14 mouse cellular contexts compared by ENCODE assay signal in genomic region chr5:74905504-74906061, GRCm38 (mm10).
DNase-seq lines count a peak whose midpoint lies in the region; ATAC-seq lines count a peak whose summit lies in the region.
"Had no signal": no experiment of that assay in that cellular context is flagged by ENCODE, and none has a peak within 500 bp of the region (broad histone marks: within the 10 kb centered on the region; RNA-seq: fewer than 3 reads in every experiment).

No protein-coding gene starts in this region.

- H3K36me3 ChIP-seq in heart, embryonic 11.5 days (ENCODE audit: control insufficient read depth, insufficient read depth, low read length) = no peaks in the 10 kb centered on the region
- H3K36me3 ChIP-seq in limb, embryonic 15.5 days = no peaks in the 10 kb centered on the region
- H3K36me3 ChIP-seq in limb, embryonic 10.5 days = no peaks in the 10 kb centered on the region
- no peaks in the 10 kb centered on the region for H3K36me3 ChIP-seq in liver, embryonic 13.5 days
- H3K36me3 ChIP-seq: liver, embryonic 15.5 days had no signal

- H3K9me3 ChIP-seq in heart, embryonic 11.5 days (replicated peaks; ENCODE audit: control insufficient read depth, low read length) = 0 out of 2 replicates have a peak, but pooled peaks cover 3% of the 10 kb centered on the region
- H3K9me3 ChIP-seq in limb, embryonic 15.5 days = no peaks in the 10 kb centered on the region
- H3K9me3 ChIP-seq in limb, embryonic 10.5 days (replicated peaks) = no peaks in the 10 kb centered on the region
- no peaks in the 10 kb centered on the region for H3K9me3 ChIP-seq in liver, embryonic 13.5 days (replicated peaks)
- H3K9me3 ChIP-seq: liver, embryonic 15.5 days had no signal

- no peak overlapping the region for H3K4me2 ChIP-seq in heart, embryonic 11.5 days
- H3K4me2 ChIP-seq in limb, embryonic 15.5 days = no peak overlapping the region
- no peak overlapping the region for H3K4me2 ChIP-seq in liver, embryonic 13.5 days
- H3K4me2 ChIP-seq: liver, embryonic 15.5 days had no signal

- no peak overlapping the region for H3K9ac ChIP-seq in heart, embryonic 11.5 days (ENCODE audit: low read depth, low read length)
- H3K9ac ChIP-seq in limb, embryonic 15.5 days = no peak overlapping the region
- no peak overlapping the region for H3K9ac ChIP-seq in liver, embryonic 13.5 days
- H3K9ac ChIP-seq: liver, embryonic 15.5 days had no signal

- peaks cover 16% of the 10 kb centered on the region for H3K4me1 ChIP-seq in heart, embryonic 11.5 days (ENCODE audit: control insufficient read depth, insufficient read depth, low read length)
- H3K4me1 ChIP-seq in limb, embryonic 15.5 days = peaks cover 4% of the 10 kb centered on the region; the same call in 1 of the 2 replicates
- H3K4me1 ChIP-seq in limb, embryonic 10.5 days = peaks cover 12% of the 10 kb centered on the region
- peaks cover 4% of the 10 kb centered on the region; the same call in 1 of the 2 replicates for H3K4me1 ChIP-seq in liver, embryonic 13.5 days (replicated peaks)
- H3K4me1 ChIP-seq: liver, embryonic 15.5 days had no signal

- H3K27me3 ChIP-seq in heart, embryonic 11.5 days (ENCODE audit: control insufficient read depth, insufficient read depth, low read length) = no peaks in the 10 kb centered on the region
- H3K27me3 ChIP-seq in limb, embryonic 15.5 days = no peaks in the 10 kb centered on the region
- H3K27me3 ChIP-seq in limb, embryonic 10.5 days (ENCODE audit: low read depth, poor library complexity, severe bottlenecking) = no peaks in the 10 kb centered on the region
- H3K27me3 ChIP-seq in liver, embryonic 13.5 days = no peaks in the 10 kb centered on the region
- H3K27me3 ChIP-seq: liver, embryonic 15.5 days had no signal

- 0 out of 2 replicates have a peak overlapping the region, but pooled peaks have one; percentile 16 for H3K27ac ChIP-seq in heart, embryonic 11.5 days (ENCODE audit: low read depth, low read length)
- no peak overlapping the region for H3K27ac ChIP-seq in limb, embryonic 15.5 days
- no peak overlapping the region; the same call in 1 of the 2 replicates for H3K27ac ChIP-seq in limb, embryonic 10.5 days
- no peak overlapping the region for H3K27ac ChIP-seq in liver, embryonic 13.5 days
- H3K27ac ChIP-seq: left cerebral cortex, adult 2 months; liver, embryonic 15.5 days had no signal

- 4% methylated on average over 7 of the region's 7 CpGs for WGBS in heart, embryonic 11.5 days (ENCODE audit: insufficient replicate concordance)
- 16% methylated on average over 7 of the region's 7 CpGs for WGBS in limb, embryonic 15.5 days
- WGBS in limb, embryonic 10.5 days = 2% methylated on average over 7 of the region's 7 CpGs
- 10% methylated on average over 7 of the region's 7 CpGs for WGBS in liver, embryonic 13.5 days (ENCODE audit: insufficient replicate concordance)

- H3K4me3 ChIP-seq in heart, embryonic 11.5 days (ENCODE audit: low read depth, low read length) = no peak overlapping the region
- no peak overlapping the region for H3K4me3 ChIP-seq in limb, embryonic 15.5 days
- H3K4me3 ChIP-seq in limb, embryonic 10.5 days = no peak overlapping the region
- no peak overlapping the region for H3K4me3 ChIP-seq in liver, embryonic 13.5 days (replicated peaks)
- H3K4me3 ChIP-seq: left cerebral cortex, adult 2 months; liver, embryonic 15.5 days had no signal

- ATAC-seq in heart, embryonic 11.5 days (replicated peaks; ENCODE audit: insufficient number of reproducible peaks, low FRiP score, low TSS enrichment) = peak; percentile 67; the same call in 1 of the 2 replicates
- ATAC-seq in limb, embryonic 15.5 days (ENCODE audit: insufficient number of reproducible peaks, low FRiP score, low TSS enrichment, low read depth) = peak; percentile 44; the same call in 1 of the 2 replicates
- peak; percentile 54 for ATAC-seq in liver, embryonic 13.5 days (ENCODE audit: low read depth)
- ATAC-seq: midbrain, embryonic 16.5 days had no signal

- DNase-seq in heart, postnatal 4 days = no peak
- DNase-seq in limb, embryonic 10.5 days (ENCODE audit: low spot score) = no peak
- peak; percentile 68 for DNase-seq in embryo, embryonic 11 days
- DNase-seq in liver, embryonic 13.5 days = peak; percentile 6
- no peak for DNase-seq in gastrocnemius, postnatal 25 days
- DNase-seq in cerebellum, adult 8-10 months = no peak
- DNase-seq: adrenal gland, adult 2 months; B cell, adult 2 months; right cerebral cortex, postnatal 25 days had no signal

Comparison
In these comparisons a context has a peak if more than half of its experiments do, and no peak if none do; other contexts are left out.
1. DNase-seq: peak in embryo, embryonic 11 days (single experiment) and liver, embryonic 13.5 days (single experiment); none in heart, postnatal 4 days (single experiment), limb, embryonic 10.5 days (single experiment), gastrocnemius, postnatal 25 days (single experiment) and cerebellum, adult 8-10 months (single experiment).
2. Peak in every context shown above with its lines, with median percentiles within 50 percentile points of each other: ATAC-seq.